Mouse (Mus musculus): Measurements from ENCODE around the gene Top1.

DNA sequence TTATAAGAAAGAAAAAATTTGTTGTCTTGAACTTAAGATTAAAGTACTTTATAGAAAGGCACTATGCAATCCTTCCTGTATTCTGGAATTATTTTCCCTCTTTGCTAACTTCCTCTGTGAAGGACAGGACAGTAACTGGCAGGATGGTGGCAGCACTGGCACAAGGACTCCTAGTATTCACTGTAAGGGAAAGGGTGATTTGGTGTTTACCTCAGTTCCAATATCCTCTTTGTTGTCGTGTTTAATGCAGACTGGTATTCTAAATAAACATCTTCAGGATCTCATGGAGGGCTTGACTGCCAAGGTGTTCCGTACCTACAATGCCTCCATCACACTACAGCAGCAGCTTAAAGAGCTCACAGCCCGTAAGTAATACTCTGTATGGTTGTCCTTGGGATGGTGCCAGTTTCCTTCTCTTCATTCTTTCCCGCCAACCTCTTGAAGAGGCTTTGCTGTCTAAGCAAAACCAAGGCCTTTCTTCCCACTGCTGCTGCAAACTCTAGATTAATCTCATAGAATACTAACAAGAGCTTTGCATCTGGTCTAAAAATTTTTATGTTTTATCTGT is 69.9 kb downstream of the Top1 start:
- TF ChIP-seq POLR2A (IDR thresholded peaks at IDR 0.05; ENCODE audit: borderline replicate concordance, control insufficient read depth, low read depth, low read length) = no peak
- TF ChIP-seq CTCF (IDR thresholded peaks at IDR 0.05; ENCODE audit: control insufficient read depth, insufficient read depth, low read length) = no peak

Measured in bone marrow, adult 2 months (tissue).